Comparison of ENCODE assay signal across 9 mouse cellular contexts in the genomic region with DNA sequence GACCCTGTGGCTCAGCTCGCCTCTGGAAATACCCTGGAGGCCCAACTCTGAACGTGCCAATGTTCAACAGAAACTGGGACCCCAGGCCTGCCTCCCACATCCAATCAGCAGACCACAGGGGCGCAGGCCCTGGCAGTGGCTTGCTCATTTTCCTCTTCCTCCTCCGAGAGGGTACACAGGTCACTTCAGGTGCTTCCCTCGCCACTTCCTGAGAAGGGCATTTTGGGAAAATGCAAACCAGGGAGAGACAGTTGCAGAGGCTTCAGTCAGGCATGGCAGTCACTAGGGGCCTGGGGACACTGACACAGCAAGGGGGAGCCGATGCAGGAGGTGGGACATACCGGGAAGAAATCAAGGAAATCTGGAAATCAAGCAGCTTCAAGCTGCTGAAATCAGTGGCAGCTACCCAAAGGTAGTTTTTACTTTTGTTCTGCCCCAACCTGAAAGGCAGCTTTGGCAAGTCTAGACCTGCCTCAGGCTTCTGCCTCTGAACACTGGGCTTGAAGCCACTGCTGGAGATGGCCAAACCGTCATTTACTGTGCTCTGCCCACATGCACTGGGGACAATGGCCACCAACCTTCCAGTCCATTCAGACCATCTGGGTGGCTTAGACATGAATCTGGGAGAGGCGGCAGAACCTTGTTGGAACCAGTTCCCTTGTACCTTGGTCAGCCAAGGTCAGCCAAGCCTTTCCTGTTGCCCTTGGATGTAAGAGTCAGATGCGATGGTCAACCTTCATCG. TPM values are rescaled to one million over a fixed set of nuclear protein-coding genes. Genes with fewer than 3 reads are reported as not detected.
DNase-seq lines count a peak whose midpoint lies in the region; ATAC-seq and TF ChIP-seq lines count a peak whose summit lies in the region.
"Had no signal": no experiment of that assay in that cellular context is flagged by ENCODE, and none has a peak within 500 bp of the region (broad histone marks: within the 10 kb centered on the region; RNA-seq: fewer than 3 reads in every experiment).

No protein-coding gene starts in this region.

- TF ChIP-seq CTCF in heart, adult 2 months (IDR thresholded peaks at IDR 0.05), result no peak
- TF ChIP-seq CTCF in intestine, postnatal 0 days (IDR thresholded peaks at IDR 0.05; ENCODE audit: low read depth), result no peak

- TF ChIP-seq EP300 in heart, adult 2 months (IDR thresholded peaks at IDR 0.05; ENCODE audit: insufficient read depth, low read depth, low read length), result 0 out of 2 replicates have a peak, but pooled peaks have one; percentile 14

- WGBS in heart, adult 2 months, result 56% methylated on average over 11 of the region's 11 CpGs
- 75% methylated on average over 11 of the region's 11 CpGs for WGBS in midbrain, embryonic 13.5 days
- WGBS in midbrain, embryonic 11.5 days, result 76% methylated on average over 11 of the region's 11 CpGs
- WGBS in intestine, postnatal 0 days, result 82% methylated on average over 11 of the region's 11 CpGs

- H3K4me3 ChIP-seq in heart, adult 2 months, result no peak overlapping the region
- no peak overlapping the region for H3K4me3 ChIP-seq in midbrain, embryonic 13.5 days (replicated peaks)
- no peak overlapping the region for H3K4me3 ChIP-seq in midbrain, embryonic 11.5 days (ENCODE audit: low read depth, low read length)
- no peak overlapping the region for H3K4me3 ChIP-seq in intestine, postnatal 0 days (ENCODE audit: low read depth, low read length)

- intact Hi-C loops in heart, adult 2 months (cut with DNase I), result no loop called here

- no peaks in the 10 kb centered on the region for H3K36me3 ChIP-seq in heart, adult 2 months (ENCODE audit: control insufficient read depth, insufficient read depth, low read length)
- H3K36me3 ChIP-seq in midbrain, embryonic 13.5 days, result no peaks in the 10 kb centered on the region
- H3K36me3 ChIP-seq in midbrain, embryonic 11.5 days (ENCODE audit: control insufficient read depth, insufficient read depth, low read length), result no peaks in the 10 kb centered on the region
- H3K36me3 ChIP-seq in intestine, postnatal 0 days (ENCODE audit: control insufficient read depth, insufficient read depth), result peaks cover 11% of the 10 kb centered on the region

- no peaks in the 10 kb centered on the region for H3K27me3 ChIP-seq in heart, adult 2 months (ENCODE audit: control insufficient read depth, insufficient read depth, low read length)
- 0 out of 2 replicates have a peak, but pooled peaks cover 8% of the 10 kb centered on the region for H3K27me3 ChIP-seq in midbrain, embryonic 13.5 days
- no peaks in the 10 kb centered on the region for H3K27me3 ChIP-seq in midbrain, embryonic 11.5 days (ENCODE audit: control insufficient read depth, insufficient read depth, low read length)
- H3K27me3 ChIP-seq in intestine, postnatal 0 days (replicated peaks; ENCODE audit: control insufficient read depth, insufficient read depth, low read length), result no peaks in the 10 kb centered on the region

- ATAC-seq in midbrain, embryonic 13.5 days, result no peak
- no peak for ATAC-seq in midbrain, embryonic 11.5 days (ENCODE audit: low FRiP score)
- ATAC-seq in intestine, postnatal 0 days, result no peak

- H3K79me2 ChIP-seq in heart, adult 2 months (replicated peaks; ENCODE audit: control insufficient read depth, insufficient read depth, low read length), result no peaks in the 10 kb centered on the region

- H3K4me1 ChIP-seq in heart, adult 2 months (ENCODE audit: control insufficient read depth, insufficient read depth, low read length), result peaks cover 20% of the 10 kb centered on the region
- H3K4me1 ChIP-seq in midbrain, embryonic 13.5 days (replicated peaks), result peaks cover 43% of the 10 kb centered on the region
- peaks cover 4% of the 10 kb centered on the region for H3K4me1 ChIP-seq in midbrain, embryonic 11.5 days (ENCODE audit: control insufficient read depth, insufficient read depth, low read length)
- peaks cover 9% of the 10 kb centered on the region for H3K4me1 ChIP-seq in intestine, postnatal 0 days (replicated peaks; ENCODE audit: control insufficient read depth, insufficient read depth, low read length)

- H3K9ac ChIP-seq in heart, adult 2 months (ENCODE audit: low read depth, low read length), result no peak overlapping the region
- no peak overlapping the region for H3K9ac ChIP-seq in midbrain, embryonic 13.5 days (replicated peaks)
- H3K9ac ChIP-seq in midbrain, embryonic 11.5 days (ENCODE audit: low read length), result no peak overlapping the region
- H3K9ac ChIP-seq in intestine, postnatal 0 days (ENCODE audit: low read depth, low read length), result no peak overlapping the region
- H3K9ac ChIP-seq: hindbrain, embryonic 14.5 days had no signal

- DNase-seq in heart, adult 2 months, result no peak
- DNase-seq in heart, postnatal 4 days, result no peak
- DNase-seq in midbrain, embryonic 11.5 days (ENCODE audit: low spot score, missing footprints), result no peak
- peak; percentile 52 to 79 for DNase-seq in kidney, adult 8-10 months
- peak; percentile 85 for DNase-seq in urinary bladder, postnatal 14 days (ENCODE audit: low spot score)
- DNase-seq in spleen, postnatal 14 days (ENCODE audit: low spot score in 2 of 2), result no peak

- no peak overlapping the region for H3K4me2 ChIP-seq in midbrain, embryonic 13.5 days (replicated peaks)
- no peak overlapping the region for H3K4me2 ChIP-seq in midbrain, embryonic 11.5 days
- no peak overlapping the region for H3K4me2 ChIP-seq in intestine, postnatal 0 days (replicated peaks; ENCODE audit: low read depth)
- H3K4me2 ChIP-seq: hindbrain, embryonic 14.5 days had no signal

- H3K27ac ChIP-seq in heart, adult 2 months, result no peak overlapping the region; the same call in 1 of the 2 replicates
- peak overlapping the region; percentile 44 for H3K27ac ChIP-seq in midbrain, embryonic 13.5 days
- no peak overlapping the region for H3K27ac ChIP-seq in midbrain, embryonic 11.5 days (ENCODE audit: low read depth, low read length)
- H3K27ac ChIP-seq in intestine, postnatal 0 days (ENCODE audit: low read depth, low read length), result no peak overlapping the region
- H3K27ac ChIP-seq: hindbrain, embryonic 14.5 days had no signal

- TF ChIP-seq POLR2A in heart, adult 2 months (IDR thresholded peaks at IDR 0.05; ENCODE audit: insufficient read depth, low read depth, low read length), result no peak

- H3K9me3 ChIP-seq in midbrain, embryonic 13.5 days, result no peaks in the 10 kb centered on the region
- no peaks in the 10 kb centered on the region for H3K9me3 ChIP-seq in midbrain, embryonic 11.5 days (ENCODE audit: control insufficient read depth, low read length)
- no peaks in the 10 kb centered on the region for H3K9me3 ChIP-seq in intestine, postnatal 0 days (ENCODE audit: control insufficient read depth)

RNA-seq across cellular contexts. Expression of a gene that starts 13.1 kb away (rescaled TPM):
- 100 to 1,000 TPM; 103 to 123 TPM for total RNA-seq in heart, adult 2 months (2021)
- 68.9 and 81.6 TPM in 2 replicates for polyA plus RNA-seq in heart, adult 2 months (2012; rRNA removed)
- total RNA-seq in heart, postnatal 4 days (2021), result 100 to 1,000 TPM; 120 to 124 TPM
- 73.7 and 76.5 TPM in 2 replicates for polyA plus RNA-seq in midbrain, embryonic 13.5 days (2015; fragmentation: Nextera tagmentation; extraction: Ambion mirVana)
- 63.4 and 78.6 TPM in 2 replicates for polyA plus RNA-seq in midbrain, embryonic 11.5 days (2014; fragmentation: Nextera tagmentation; extraction: Ambion mirVana)
- 39.7 and 40.9 TPM in 2 replicates for polyA plus RNA-seq in intestine, postnatal 0 days (2015; fragmentation: Nextera tagmentation; extraction: Ambion mirVana)

Comparison
In these comparisons a context has a peak if more than half of its experiments do, and no peak if none do; other contexts are left out.
1. DNase-seq: peak in kidney, adult 8-10 months (2 of 2) and urinary bladder, postnatal 14 days (single experiment); none in heart, adult 2 months (0 of 2), heart, postnatal 4 days (single experiment), midbrain, embryonic 11.5 days (single experiment) and spleen, postnatal 14 days (0 of 2).